Mouse (Mus musculus) kidney, adult 2 months (tissue): ENCODE data around the gene Bdkrb2.

Experiments used
- CTCF ChIP-seq: fragments of 200-500 bp; conservative IDR thresholded peaks from 2 replicates; pipeline ENCODE4 v1.5.1; 2011; ENCODE audit warnings: low read depth, mild to moderate bottlenecking, control low read depth, low read length, moderate library complexity, mixed read lengths; ENCODE audit not compliant: insufficient read depth, insufficient read length
- POLR2A ChIP-seq: fragments of 200-500 bp; IDR thresholded peaks from one replicate; pipeline ENCODE4 v1.6.1; 2011; ENCODE audit warnings: low read depth, low read length, control low read depth

DNA sequence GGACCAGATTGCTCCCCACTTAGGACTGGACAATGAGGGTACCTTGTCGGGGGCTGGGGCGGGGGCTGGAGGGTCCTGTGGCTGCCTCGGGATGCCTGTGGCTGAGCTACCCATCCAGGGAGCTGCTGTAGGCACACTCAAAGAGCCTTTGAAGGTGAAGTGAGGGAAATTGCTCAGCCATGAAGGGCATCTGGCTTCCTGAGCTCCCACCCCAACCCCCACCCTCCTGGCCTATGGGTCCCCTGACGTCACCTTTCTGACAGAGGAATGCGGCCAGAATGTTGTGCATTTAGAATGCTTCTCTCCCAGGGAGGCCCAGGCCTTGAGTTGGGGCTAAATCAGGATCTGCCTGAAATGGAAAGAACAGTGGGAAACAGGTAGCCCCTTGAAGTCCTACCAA, 7.9 kb upstream of the Bdkrb2 start:
- TF ChIP-seq CTCF (no peak), POLR2A (no peak)
